In genomic region chr2:147927792-147928670, GRCm38 (mm10) we compare ENCODE assay signal across 8 mouse cellular contexts.
DNase-seq lines count a peak whose midpoint lies in the region; ATAC-seq lines count a peak whose summit lies in the region.
"Had no signal": no experiment of that assay in that cellular context is flagged by ENCODE, and none has a peak within 500 bp of the region (broad histone marks: within the 10 kb centered on the region; RNA-seq: fewer than 3 reads in every experiment).

No protein-coding gene starts in this region.

- ATAC-seq in megakaryocyte-erythroid progenitor cell, adult 5-6 weeks (replicated peaks; ENCODE audit: low FRiP score, low TSS enrichment, poor library complexity, severe bottlenecking), result no peak
- ATAC-seq in hindbrain, embryonic 11.5 days (ENCODE audit: low FRiP score), result no peak

- H3K9me3 ChIP-seq in hindbrain, embryonic 11.5 days (ENCODE audit: control insufficient read depth, low read length), result no peaks in the 10 kb centered on the region
- H3K9me3 ChIP-seq: neural tube, embryonic 12.5 days had no signal

- H3K27me3 ChIP-seq in hindbrain, embryonic 11.5 days (ENCODE audit: control insufficient read depth, insufficient read depth, low read length), result no peaks in the 10 kb centered on the region
- H3K27me3 ChIP-seq: neural tube, embryonic 12.5 days had no signal

- no peaks in the 10 kb centered on the region for H3K4me1 ChIP-seq in hindbrain, embryonic 11.5 days (replicated peaks; ENCODE audit: control insufficient read depth, insufficient read depth, low read length)
- H3K4me1 ChIP-seq: neural tube, embryonic 12.5 days had no signal

- no peak overlapping the region for H3K27ac ChIP-seq in hindbrain, embryonic 11.5 days (ENCODE audit: low read depth, low read length)
- H3K27ac ChIP-seq: neural tube, embryonic 12.5 days had no signal

- no peaks in the 10 kb centered on the region for H3K36me3 ChIP-seq in hindbrain, embryonic 11.5 days (ENCODE audit: control insufficient read depth, insufficient read depth, low read length)
- H3K36me3 ChIP-seq: neural tube, embryonic 12.5 days had no signal

- H3K4me2 ChIP-seq in hindbrain, embryonic 11.5 days (replicated peaks; ENCODE audit: low read depth, low read length), result no peak overlapping the region
- H3K4me2 ChIP-seq: neural tube, embryonic 12.5 days had no signal

- H3K9ac ChIP-seq in hindbrain, embryonic 11.5 days (ENCODE audit: low read depth, low read length), result no peak overlapping the region
- H3K9ac ChIP-seq: neural tube, embryonic 12.5 days had no signal

- WGBS in hindbrain, embryonic 11.5 days, result 72% methylated on average over 10 of the region's 10 CpGs

- peak; percentile 97 for DNase-seq in 3T3-L1 (ENCODE audit: low read depth, low spot score)
- peak; percentile 75 for DNase-seq in NIH3T3 (ENCODE audit: low read depth)
- peak; percentile 3 to 10 for DNase-seq in frontal cortex, postnatal 25 days (ENCODE audit: low spot score in 2 of 2)
- DNase-seq in left cerebral cortex, adult 18-20 months (ENCODE audit: low spot score in 2 of 2), result peak; percentile 1 to 2
- peak; percentile 3 to 18 for DNase-seq in right cerebral cortex, adult 2 months (ENCODE audit: low spot score in 2 of 2)
- DNase-seq in hindbrain, embryonic 11.5 days (ENCODE audit: low spot score), result no peak

- no peak overlapping the region for H3K4me3 ChIP-seq in hindbrain, embryonic 11.5 days (ENCODE audit: low read depth, low read length)
- H3K4me3 ChIP-seq: neural tube, embryonic 12.5 days had no signal
